Mouse (Mus musculus): Measurements from ENCODE around the gene Trpc6.

DNA sequence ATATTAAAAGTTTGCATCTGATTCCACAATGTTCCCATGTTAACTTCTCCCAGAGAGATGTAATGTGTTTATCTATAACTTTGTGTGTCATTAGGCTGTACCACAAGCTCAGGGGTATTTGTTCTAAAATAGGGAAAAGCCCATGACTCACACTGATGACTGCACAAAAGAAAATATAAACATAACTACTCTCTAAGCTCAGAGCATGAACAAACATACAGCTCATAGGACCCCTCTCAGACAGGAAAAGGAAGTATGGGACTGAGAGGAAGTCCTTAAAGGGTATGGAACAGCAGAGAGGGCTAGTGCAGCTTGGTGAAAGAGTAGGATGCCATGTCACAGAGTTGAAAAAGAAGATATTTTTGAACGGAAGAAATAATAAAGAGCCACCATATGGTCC lies 14.6 kb downstream of the Trpc6 start:
- TF ChIP-seq CTCF (IDR thresholded peaks at IDR 0.05; ENCODE audit: low read depth, low read length) (no peak), POLR2A (IDR thresholded peaks at IDR 0.05; ENCODE audit: extremely low read depth, insufficient read depth, low read length) (no peak)
